8 mouse cellular contexts compared by ENCODE assay signal in genomic region chr14:29967611-29968010, GRCm38 (mm10). TPM values are rescaled to one million over a fixed set of nuclear protein-coding genes. Genes with fewer than 3 reads are reported as not detected.
DNase-seq lines count a peak whose midpoint lies in the region; ATAC-seq lines count a peak whose summit lies in the region.

No protein-coding gene starts in this region.

- peak overlapping the region; percentile 90 for H3K4me3 ChIP-seq in kidney, embryonic 14.5 days (ENCODE audit: low read length)
- H3K4me3 ChIP-seq in hindbrain, embryonic 14.5 days (replicated peaks; ENCODE audit: low read length), result peak overlapping the region; percentile 74
- H3K4me3 ChIP-seq in midbrain, embryonic 15.5 days, result peak overlapping the region; percentile 93

- intact Hi-C loops in gastrocnemius, postnatal 36 days (cut with DNase I), result no loop called here

- WGBS in kidney, embryonic 14.5 days, result 55% methylated on average over 7 of the region's 7 CpGs
- 69% methylated on average over 7 of the region's 7 CpGs for WGBS in hindbrain, embryonic 14.5 days
- WGBS in midbrain, embryonic 15.5 days, result 64% methylated on average over 7 of the region's 7 CpGs

- peak overlapping the region; percentile 45; the same call in 1 of the 2 replicates for H3K9ac ChIP-seq in kidney, embryonic 14.5 days (ENCODE audit: low read depth, low read length)
- H3K9ac ChIP-seq in hindbrain, embryonic 14.5 days, result peak overlapping the region; percentile 41
- H3K9ac ChIP-seq in midbrain, embryonic 15.5 days, result peak overlapping the region; percentile 28

- H3K36me3 ChIP-seq in kidney, embryonic 14.5 days (ENCODE audit: control insufficient read depth, insufficient read depth, low read length), result peaks cover 27% of the 10 kb centered on the region
- peaks cover 27% of the 10 kb centered on the region for H3K36me3 ChIP-seq in hindbrain, embryonic 14.5 days (replicated peaks; ENCODE audit: control insufficient read depth, insufficient read depth)
- H3K36me3 ChIP-seq in midbrain, embryonic 15.5 days (replicated peaks), result peaks cover 10% of the 10 kb centered on the region

- no peaks in the 10 kb centered on the region for H3K27me3 ChIP-seq in kidney, embryonic 14.5 days (ENCODE audit: control insufficient read depth, insufficient read depth, low read length)
- H3K27me3 ChIP-seq in hindbrain, embryonic 14.5 days (ENCODE audit: control insufficient read depth, insufficient read depth, low read length), result no peaks in the 10 kb centered on the region
- H3K27me3 ChIP-seq in midbrain, embryonic 15.5 days (replicated peaks), result no peaks in the 10 kb centered on the region

- no peak for DNase-seq in kidney, adult 18-20 months
- DNase-seq in hindbrain, embryonic 14.5 days (ENCODE audit: low spot score), result no peak
- no peak for DNase-seq in gastrocnemius, postnatal 36 days
- no peak for DNase-seq in urinary bladder, postnatal 36 days (ENCODE audit: low spot score in 2 of 2)

- H3K27ac ChIP-seq in kidney, embryonic 14.5 days (ENCODE audit: low read depth, low read length), result peak overlapping the region; percentile 73
- peak overlapping the region; percentile 76 for H3K27ac ChIP-seq in hindbrain, embryonic 14.5 days
- peak overlapping the region; percentile 81 for H3K27ac ChIP-seq in midbrain, embryonic 15.5 days

- H3K4me1 ChIP-seq in kidney, embryonic 14.5 days (ENCODE audit: control insufficient read depth, insufficient read depth, low read length), result peaks cover 12% of the 10 kb centered on the region
- H3K4me1 ChIP-seq in hindbrain, embryonic 14.5 days (replicated peaks; ENCODE audit: control insufficient read depth, insufficient read depth, low read length), result peaks cover 19% of the 10 kb centered on the region
- peaks cover 28% of the 10 kb centered on the region for H3K4me1 ChIP-seq in midbrain, embryonic 15.5 days

- peak overlapping the region; percentile 64 for H3K4me2 ChIP-seq in kidney, embryonic 14.5 days (replicated peaks; ENCODE audit: low read depth, low read length)
- H3K4me2 ChIP-seq in hindbrain, embryonic 14.5 days (replicated peaks), result peak overlapping the region; percentile 53
- H3K4me2 ChIP-seq in midbrain, embryonic 15.5 days, result peak overlapping the region; percentile 69

- H3K9me3 ChIP-seq in kidney, embryonic 14.5 days (ENCODE audit: control insufficient read depth, low read length), result 0 out of 2 replicates have a peak, but pooled peaks cover 1% of the 10 kb centered on the region
- no peaks in the 10 kb centered on the region for H3K9me3 ChIP-seq in hindbrain, embryonic 14.5 days (ENCODE audit: control insufficient read depth, low read length)
- H3K9me3 ChIP-seq in midbrain, embryonic 15.5 days, result no peaks in the 10 kb centered on the region

- ATAC-seq in kidney, embryonic 14.5 days (ENCODE audit: low FRiP score, low TSS enrichment), result peak; percentile 5; the same call in 1 of the 2 replicates
- ATAC-seq in activated CD4-positive, CD25-positive, alpha-beta regulatory T cell, adult 4 months, result peak; percentile 2
- 0 out of 2 replicates have a peak, but pooled peaks have one; percentile 0 for ATAC-seq in hindbrain, embryonic 14.5 days (ENCODE audit: low FRiP score)
- peak; percentile 4 for ATAC-seq in midbrain, embryonic 15.5 days (replicated peaks)
- no peak for ATAC-seq in inflammation-experienced regulatory T-cells, adult 6 months

RNA-seq across cellular contexts. Expression of gene Selenok, which starts 0.5 kb away (rescaled TPM):
- polyA plus RNA-seq in kidney, embryonic 14.5 days (2014; fragmentation: Nextera tagmentation; extraction: Ambion mirVana), result 203 and 294 TPM in 2 replicates
- 100 to 1,000 TPM; 350 to 355 TPM for polyA plus RNA-seq in activated CD4-positive, CD25-positive, alpha-beta regulatory T cell, adult 4 months (2017; shearing (Covaris generic))
- 320 and 331 TPM in 2 replicates for polyA plus RNA-seq in hindbrain, embryonic 14.5 days (2014; fragmentation: Nextera tagmentation; extraction: Ambion mirVana)
- polyA plus RNA-seq in midbrain, embryonic 15.5 days (2015; fragmentation: Nextera tagmentation; extraction: Ambion mirVana), result 360 and 386 TPM in 2 replicates
- 10 to 100 TPM; 63.0 to 63.3 TPM for total RNA-seq in gastrocnemius, postnatal 36 days (2021)
- 100 to 1,000 TPM; 338 to 426 (median 384) TPM for polyA plus RNA-seq in inflammation-experienced regulatory T-cells, adult 6 months (2017; shearing (Covaris generic))

RNA-seq across cellular contexts. Expression of gene Actr8, which starts 10.5 kb away (rescaled TPM):
- 48.2 and 62.5 TPM in 2 replicates for polyA plus RNA-seq in kidney, embryonic 14.5 days (2014; fragmentation: Nextera tagmentation; extraction: Ambion mirVana)
- 10 to 100 TPM; 32.8 to 45.4 TPM for polyA plus RNA-seq in activated CD4-positive, CD25-positive, alpha-beta regulatory T cell, adult 4 months (2017; shearing (Covaris generic))
- 60.0 and 61.6 TPM in 2 replicates for polyA plus RNA-seq in hindbrain, embryonic 14.5 days (2014; fragmentation: Nextera tagmentation; extraction: Ambion mirVana)
- 84.8 and 86.1 TPM in 2 replicates for polyA plus RNA-seq in midbrain, embryonic 15.5 days (2015; fragmentation: Nextera tagmentation; extraction: Ambion mirVana)
- total RNA-seq in gastrocnemius, postnatal 36 days (2021), result 10 to 100 TPM; 30.3 to 30.6 TPM
- polyA plus RNA-seq in inflammation-experienced regulatory T-cells, adult 6 months (2017; shearing (Covaris generic)), result 10 to 100 TPM; 34.1 to 48.0 (median 42.6) TPM

RNA-seq across cellular contexts. Expression of gene Il17rb, which starts 41.1 kb away (rescaled TPM):
- polyA plus RNA-seq in kidney, embryonic 14.5 days (2014; fragmentation: Nextera tagmentation; extraction: Ambion mirVana), result 0.34 and 1.4 TPM in 2 replicates
- 1 to 10 TPM; 1.8 to 2.0 TPM for polyA plus RNA-seq in activated CD4-positive, CD25-positive, alpha-beta regulatory T cell, adult 4 months (2017; shearing (Covaris generic))
- polyA plus RNA-seq in hindbrain, embryonic 14.5 days (2014; fragmentation: Nextera tagmentation; extraction: Ambion mirVana), result 1.7 and 2.7 TPM in 2 replicates
- polyA plus RNA-seq in midbrain, embryonic 15.5 days (2015; fragmentation: Nextera tagmentation; extraction: Ambion mirVana), result 2.1 TPM in 2 replicates
- total RNA-seq in gastrocnemius, postnatal 36 days (2021), result not detected
- polyA plus RNA-seq in inflammation-experienced regulatory T-cells, adult 6 months (2017; shearing (Covaris generic)), result 1 to 10 TPM; 1.1 to 3.8 (median 2.8) TPM

RNA-seq across cellular contexts. Expression of gene Chdh, which starts 41.2 kb away (rescaled TPM):
- 0.87 and 0.89 TPM in 2 replicates for polyA plus RNA-seq in kidney, embryonic 14.5 days (2014; fragmentation: Nextera tagmentation; extraction: Ambion mirVana)
- under 1 TPM; 0.41 TPM for polyA plus RNA-seq in activated CD4-positive, CD25-positive, alpha-beta regulatory T cell, adult 4 months (2017; shearing (Covaris generic))
- 0.60 and 0.64 TPM in 2 replicates for polyA plus RNA-seq in hindbrain, embryonic 14.5 days (2014; fragmentation: Nextera tagmentation; extraction: Ambion mirVana)
- polyA plus RNA-seq in midbrain, embryonic 15.5 days (2015; fragmentation: Nextera tagmentation; extraction: Ambion mirVana), result 0.40 and 0.48 TPM in 2 replicates
- under 1 TPM; 0.15 to 0.30 TPM for total RNA-seq in gastrocnemius, postnatal 36 days (2021)
- polyA plus RNA-seq in inflammation-experienced regulatory T-cells, adult 6 months (2017; shearing (Covaris generic)), result under 1 TPM; 0.23 to 0.63 (median 0.57) TPM
